Mouse (Mus musculus) testis, adult 2 months (tissue): Measurements from ENCODE around the gene Snx9.

Experiments
- CTCF ChIP-seq: fragments of 200-500 bp; IDR thresholded peaks from 2 replicates; pipeline ENCODE4 v1.5.1; 2012; ENCODE audit warnings: low read depth, mild to moderate bottlenecking, inconsistent platforms, low read length, moderate library complexity; ENCODE audit not compliant: control insufficient read depth, insufficient read depth, insufficient replicate concordance
- POLR2A ChIP-seq: fragments of 200-500 bp; IDR thresholded peaks from 2 replicates; pipeline ENCODE4 v1.6.1; 2012; ENCODE audit warnings: low read depth, mild to moderate bottlenecking, inconsistent platforms, low read length, moderate library complexity; ENCODE audit not compliant: control insufficient read depth

DNA sequence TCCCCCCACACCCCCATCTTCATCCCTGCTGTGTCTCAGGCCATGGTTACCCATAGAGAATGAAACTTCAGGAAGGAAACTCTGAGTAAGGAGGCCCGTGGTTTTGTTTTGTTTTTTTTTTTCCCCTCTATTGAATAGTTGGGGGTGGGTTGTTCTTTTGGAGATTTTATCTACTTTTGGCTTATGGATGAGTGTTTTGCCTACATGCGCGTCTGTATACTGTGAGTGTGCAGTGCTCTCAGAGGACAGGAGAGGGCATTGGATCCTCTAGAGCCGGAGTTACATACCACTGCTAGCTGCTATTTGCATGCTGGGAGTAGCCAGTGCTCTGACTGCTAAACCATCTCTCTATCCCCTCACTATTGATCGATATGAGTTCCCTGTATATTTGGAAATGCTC is 60.3 kb downstream of the Snx9 start:
- no peak for TF ChIP-seq POLR2A
- TF ChIP-seq CTCF, result no peak
